Mouse (Mus musculus): ENCODE measurements around the gene Nxnl2. TPM values are rescaled to one million over a fixed set of nuclear protein-coding genes. Genes with fewer than 3 reads are reported as not detected.
"Not testable (repeated sequence)": the region's sequence is repeated elsewhere in the genome, so short reads cannot be mapped to it uniquely, and the experiment has no call there.

Nxnl2 gene
- polyA plus RNA-seq, 1 experiment = 0.69 TPM

DNA sequence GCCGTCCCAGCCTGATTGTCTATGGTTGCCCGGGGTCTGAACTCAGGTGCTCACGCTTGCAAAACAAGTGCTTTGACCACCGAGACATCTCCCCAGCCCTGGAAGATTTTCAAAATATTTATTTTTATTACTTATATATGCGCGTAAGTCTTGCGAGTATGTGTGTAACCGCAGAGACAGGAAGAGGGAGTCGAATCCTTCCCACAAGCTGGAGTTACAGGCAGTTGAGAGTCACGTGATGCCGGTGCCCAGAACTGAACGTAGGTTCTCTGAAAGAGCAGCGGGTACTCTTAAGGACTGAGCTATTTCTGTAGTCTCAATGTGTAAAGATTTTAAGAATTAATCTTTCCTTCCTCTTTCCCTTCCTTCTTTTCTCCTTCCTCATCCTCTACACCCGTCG is 23.1 kb downstream of the Nxnl2 start:
- Histone ChIP-seq H3K4me3 (ENCODE audit: insufficient read depth, low read depth, low read length) (no peak overlapping the region), H3K27me3 (replicated peaks; ENCODE audit: control insufficient read depth, insufficient read depth, low read length) (no peaks in the 10 kb centered on the region), H3K4me1 (ENCODE audit: control insufficient read depth, insufficient read depth, low read length) (peaks cover 3% of the 10 kb centered on the region; the same call in 1 of the 2 replicates), H3K27ac (ENCODE audit: insufficient read depth, low read depth, low read length) (no peak overlapping the region), H3K36me3 (ENCODE audit: control insufficient read depth, insufficient read depth, low read length) (no peaks in the 10 kb centered on the region)
- TF ChIP-seq CTCF (conservative IDR thresholded peaks at IDR 0.05; ENCODE audit: insufficient read depth, insufficient read length, low read depth, low read length) = no peak
- TF ChIP-seq POLR2A (IDR thresholded peaks at IDR 0.05; ENCODE audit: low read depth, low read length) = no peak
- WGBS = 85% methylated on average over 15 of the region's 15 CpGs
- DNase-seq = no peak

- no peak for DNase-seq
- no peak overlapping the region for H3K4me3 ChIP-seq (ENCODE audit: insufficient read depth, low read depth, low read length)
- WGBS = 33% methylated on average over 3 of the region's 3 CpGs
- H3K27ac ChIP-seq (ENCODE audit: insufficient read depth, low read depth, low read length) = no peak overlapping the region
- H3K27me3 ChIP-seq (replicated peaks; ENCODE audit: control insufficient read depth, insufficient read depth, low read length) = no peaks in the 10 kb centered on the region
- TF ChIP-seq CTCF (conservative IDR thresholded peaks at IDR 0.05; ENCODE audit: insufficient read depth, insufficient read length, low read depth, low read length) (no peak), POLR2A (IDR thresholded peaks at IDR 0.05; ENCODE audit: low read depth, low read length) (no peak)
- H3K4me1 ChIP-seq (ENCODE audit: control insufficient read depth, insufficient read depth, low read length) = peaks cover 3% of the 10 kb centered on the region; the same call in 1 of the 2 replicates
- no peaks in the 10 kb centered on the region for H3K36me3 ChIP-seq (ENCODE audit: control insufficient read depth, insufficient read depth, low read length)
Observed at GRCm38 (mm10) chr13:51197699-51198098, 26.9 kb downstream of the Nxnl2 start.

GRCm38 (mm10) chr13:51198186-51198585 is 27.4 kb downstream of the Nxnl2 start:
- Histone ChIP-seq H3K4me1 (ENCODE audit: control insufficient read depth, insufficient read depth, low read length) (peaks cover 3% of the 10 kb centered on the region; the same call in 1 of the 2 replicates), H3K4me3 (ENCODE audit: insufficient read depth, low read depth, low read length) (no peak overlapping the region), H3K27ac (ENCODE audit: insufficient read depth, low read depth, low read length) (peak overlapping the region; percentile 47; the same call in 1 of the 2 replicates), H3K36me3 (ENCODE audit: control insufficient read depth, insufficient read depth, low read length) (no peaks in the 10 kb centered on the region), H3K27me3 (replicated peaks; ENCODE audit: control insufficient read depth, insufficient read depth, low read length) (no peaks in the 10 kb centered on the region)
- peak; percentile 81 for DNase-seq
- TF ChIP-seq POLR2A (IDR thresholded peaks at IDR 0.05; ENCODE audit: low read depth, low read length) (no peak), CTCF (conservative IDR thresholded peaks at IDR 0.05; ENCODE audit: insufficient read depth, insufficient read length, low read depth, low read length) (no peak)
- WGBS = 27% methylated on average over 5 of the region's 5 CpGs

- WGBS = 47% methylated on average over 33 of the region's 36 CpGs
Observed at GRCm38 (mm10) chr13:51201985-51202843, 31.4 kb downstream of the Nxnl2 start.

DNA sequence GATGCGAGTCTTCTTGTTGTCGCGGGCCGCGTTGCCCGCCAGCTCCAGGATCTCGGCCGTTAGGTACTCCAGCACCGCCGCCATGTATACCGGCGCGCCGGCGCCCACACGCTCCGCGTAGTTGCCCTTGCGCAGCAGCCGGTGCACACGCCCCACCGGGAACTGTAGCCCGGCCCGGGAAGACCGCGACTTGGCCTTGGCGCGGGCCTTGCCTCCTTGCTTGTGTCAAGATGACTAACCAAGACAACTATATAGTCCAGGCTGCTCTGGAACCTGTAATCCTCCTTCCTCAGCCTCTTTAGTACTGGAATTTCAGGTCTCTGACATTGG is 32.0 kb downstream of the Nxnl2 start:
- H3K36me3 ChIP-seq (ENCODE audit: control insufficient read depth, insufficient read depth, low read length); H3K27ac ChIP-seq (ENCODE audit: insufficient read depth, low read depth, low read length); H3K27me3 ChIP-seq (replicated peaks; ENCODE audit: control insufficient read depth, insufficient read depth, low read length); H3K4me1 ChIP-seq (ENCODE audit: control insufficient read depth, insufficient read depth, low read length): not testable (repeated sequence)
- 6% methylated on average over 28 of the region's 28 CpGs for WGBS
- peak overlapping the region; percentile 19; the same call in 1 of the 2 replicates for H3K4me3 ChIP-seq (ENCODE audit: insufficient read depth, low read depth, low read length)
- DNase-seq = peak; percentile 33

More at GRCm38 (mm10) chr13:51201985-51202843, 31.4 kb downstream of the Nxnl2 start:
- not testable (repeated sequence) for H3K4me3 ChIP-seq (ENCODE audit: insufficient read depth, low read depth, low read length); H3K36me3 ChIP-seq (ENCODE audit: control insufficient read depth, insufficient read depth, low read length); H3K27me3 ChIP-seq (replicated peaks; ENCODE audit: control insufficient read depth, insufficient read depth, low read length); H3K27ac ChIP-seq (ENCODE audit: insufficient read depth, low read depth, low read length); H3K4me1 ChIP-seq (ENCODE audit: control insufficient read depth, insufficient read depth, low read length); DNase-seq

- WGBS = 84% methylated on average over 8 of the region's 8 CpGs
- H3K27me3 ChIP-seq (replicated peaks; ENCODE audit: control insufficient read depth, insufficient read depth, low read length) = no peaks in the 10 kb centered on the region
Observed at GRCm38 (mm10) chr13:51203467-51203866, 32.6 kb downstream of the Nxnl2 start.

DNA sequence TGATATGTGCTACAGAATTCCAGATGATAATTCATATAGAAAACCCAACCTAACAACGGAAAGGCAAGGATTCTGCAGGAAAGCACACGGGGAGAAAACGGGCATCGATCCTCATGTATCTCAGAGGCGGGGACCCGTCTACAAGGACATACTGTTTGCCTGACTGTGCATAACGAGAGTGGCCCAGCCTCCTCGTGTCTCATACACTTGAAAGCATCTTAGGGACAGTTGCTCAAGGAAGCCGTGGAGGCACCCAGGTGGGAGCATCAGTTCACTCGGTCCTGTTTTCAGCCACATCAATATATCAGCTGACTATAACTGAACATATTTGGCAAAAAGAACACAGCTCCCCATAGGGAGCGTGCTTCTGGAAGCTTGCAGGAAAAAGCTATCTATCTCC is 33.3 kb downstream of the Nxnl2 start:
- WGBS = 90% methylated on average over 11 of the region's 11 CpGs

More at GRCm38 (mm10) chr13:51203467-51203866, 32.6 kb downstream of the Nxnl2 start:
- H3K36me3 ChIP-seq (ENCODE audit: control insufficient read depth, insufficient read depth, low read length) = no peaks in the 10 kb centered on the region
- TF ChIP-seq CTCF (conservative IDR thresholded peaks at IDR 0.05; ENCODE audit: insufficient read depth, insufficient read length, low read depth, low read length) (no peak), POLR2A (IDR thresholded peaks at IDR 0.05; ENCODE audit: low read depth, low read length) (no peak)
- no peak overlapping the region for H3K4me3 ChIP-seq (ENCODE audit: insufficient read depth, low read depth, low read length)
- peak; percentile 47 for DNase-seq
- H3K4me1 ChIP-seq (ENCODE audit: control insufficient read depth, insufficient read depth, low read length) = no peaks in the 10 kb centered on the region
- no peak overlapping the region for H3K27ac ChIP-seq (ENCODE audit: insufficient read depth, low read depth, low read length)

More for the DNA sequence above, 33.3 kb downstream of the Nxnl2 start:
- not testable (repeated sequence) for H3K27me3 ChIP-seq (replicated peaks; ENCODE audit: control insufficient read depth, insufficient read depth, low read length); H3K4me3 ChIP-seq (ENCODE audit: insufficient read depth, low read depth, low read length); H3K4me1 ChIP-seq (ENCODE audit: control insufficient read depth, insufficient read depth, low read length); H3K27ac ChIP-seq (ENCODE audit: insufficient read depth, low read depth, low read length); H3K36me3 ChIP-seq (ENCODE audit: control insufficient read depth, insufficient read depth, low read length); DNase-seq
